Mouse (Mus musculus) kidney, embryonic 15.5 days (tissue): Measurements from ENCODE around the gene Zswim3. TPM values are rescaled to one million over a fixed set of nuclear protein-coding genes. Genes with fewer than 3 reads are reported as not detected.

Source experiments
- ATAC-seq: fragments of 200-750 bp; cut with Nextera tagmentation; replicated peaks from 2 replicates; pipeline ENCODE4 v1.8.0; 2017; ENCODE audit warnings: moderate TSS enrichment; ENCODE audit not compliant: low FRiP score
- H3K27ac ChIP-seq: fragments of 300-500 bp; sonication (generic); 2 replicates; pipeline ENCODE4 v1.5.1; 2015; ENCODE audit warnings: mild to moderate bottlenecking, inconsistent platforms
- H3K27me3 ChIP-seq: fragments of 300-500 bp; sonication (generic); 2 replicates; pipeline ENCODE4 v1.6.1; 2015; ENCODE audit warnings: inconsistent platforms
- H3K36me3 ChIP-seq: fragments of 300-500 bp; sonication (generic); 2 replicates; pipeline ENCODE4 v1.6.1; 2015; ENCODE audit warnings: inconsistent platforms
- H3K4me1 ChIP-seq: fragments of 300-500 bp; sonication (generic); 2 replicates; pipeline ENCODE4 v1.6.1; 2015; ENCODE audit warnings: inconsistent platforms
- H3K4me2 ChIP-seq: fragments of 300-500 bp; sonication (generic); 2 replicates; pipeline ENCODE4 v1.6.1; 2015; ENCODE audit warnings: moderate library complexity, mild to moderate bottlenecking, inconsistent platforms
- H3K4me3 ChIP-seq: fragments of 300-500 bp; sonication (generic); replicated peaks from 2 replicates; pipeline ENCODE4 v1.5.1; 2015; ENCODE audit warnings: mild to moderate bottlenecking, inconsistent platforms
- H3K9ac ChIP-seq: fragments of 300-500 bp; sonication (generic); 2 replicates; pipeline ENCODE4 v1.6.1; 2015; ENCODE audit warnings: mild to moderate bottlenecking, inconsistent platforms
- H3K9me3 ChIP-seq: fragments of 300-500 bp; sonication (generic); replicated peaks from 2 replicates; pipeline ENCODE4 v1.6.1; 2016; ENCODE audit warnings: inconsistent platforms
- WGBS: fragments of 180-500 bp; shearing (Covaris S2); methylation state at CpG from one replicate; pipeline ENCODE4 v1.1.7; 2015; ENCODE audit warnings: mixed read lengths; 5-methylcytosine and 5-hydroxymethylcytosine counted together
- polyA plus RNA-seq: library from polyadenylated mRNA; unstranded; fragments of >200 nt; fragmentation: Nextera tagmentation; extraction: Ambion mirVana; gene quantifications from 2 replicates; pipeline ENCODE4 v1.2.1, GENCODE M21; 2015

Gene Zswim3
- polyA plus RNA-seq, 1 experiment from 2014 or later: 9.2 TPM

- Histone ChIP-seq H3K9ac (no peak overlapping the region), H3K27me3 (no peaks in the 10 kb centered on the region), H3K27ac (no peak overlapping the region), H3K4me3 (no peak overlapping the region), H3K4me2 (no peak overlapping the region), H3K4me1 (peaks cover 13% of the 10 kb centered on the region), H3K9me3 (no peaks in the 10 kb centered on the region), H3K36me3 (peaks cover 17% of the 10 kb centered on the region)
- ATAC-seq: no peak
- WGBS: 60% methylated on average over 5 of the region's 5 CpGs
Observed at GRCm38 (mm10) chr2:164817703-164818102, 12.8 kb downstream of the Zswim3 start.

- peaks cover 31% of the 10 kb centered on the region for H3K36me3 ChIP-seq
- H3K4me2 ChIP-seq: no peak overlapping the region
- H3K27ac ChIP-seq: no peak overlapping the region
- 85% methylated on average over 6 of the region's 6 CpGs for WGBS
- H3K9me3 ChIP-seq: no peaks in the 10 kb centered on the region
- ATAC-seq: no peak
- H3K4me1 ChIP-seq: peaks cover 24% of the 10 kb centered on the region
- no peak overlapping the region for H3K9ac ChIP-seq
- H3K4me3 ChIP-seq: no peak overlapping the region
- H3K27me3 ChIP-seq: no peaks in the 10 kb centered on the region
Observed at GRCm38 (mm10) chr2:164821060-164821459, 16.2 kb downstream of the Zswim3 start.

GRCm38 (mm10) chr2:164822636-164823165, 17.8 kb downstream of the Zswim3 start, which contains the start of gene Zswim1:
Gene Zswim1, plus strand, starts transcription at chr2:164822686.
- H3K4me3 ChIP-seq: peak within 1 kb of the TSS; percentile 87
- WGBS: under 1% methylated on average over 32 of the region's 32 CpGs
- no peaks in the 10 kb centered on the region for H3K9me3 ChIP-seq
- peak within 1 kb of the TSS; percentile 86 for H3K27ac ChIP-seq
- H3K27me3 ChIP-seq: no peaks in the 10 kb centered on the region
- peak; percentile 99 for ATAC-seq
- peak within 1 kb of the TSS; percentile 57 for H3K4me2 ChIP-seq
- peaks cover 48% of the 10 kb centered on the region for H3K36me3 ChIP-seq
- peak within 1 kb of the TSS; percentile 61 for H3K9ac ChIP-seq
- H3K4me1 ChIP-seq: peaks cover 21% of the 10 kb centered on the region

GRCm38 (mm10) chr2:164823181-164823585, 18.3 kb downstream of the Zswim3 start:
- H3K4me2 ChIP-seq: peak overlapping the region; percentile 57
- peak overlapping the region; percentile 86 for H3K27ac ChIP-seq
- H3K9ac ChIP-seq: peak overlapping the region; percentile 61
- H3K36me3 ChIP-seq: peaks cover 53% of the 10 kb centered on the region
- ATAC-seq: peak; percentile 72
- H3K4me3 ChIP-seq: peak overlapping the region; percentile 87
- no peaks in the 10 kb centered on the region for H3K27me3 ChIP-seq
- peaks cover 17% of the 10 kb centered on the region for H3K4me1 ChIP-seq
- WGBS: 3% methylated on average over 10 of the region's 10 CpGs
- no peaks in the 10 kb centered on the region for H3K9me3 ChIP-seq

- Histone ChIP-seq H3K36me3 (peaks cover 60% of the 10 kb centered on the region), H3K4me2 (peak overlapping the region; percentile 57), H3K4me3 (peak overlapping the region; percentile 87; the same call in 1 of the 2 replicates), H3K27me3 (no peaks in the 10 kb centered on the region), H3K9ac (no peak overlapping the region), H3K4me1 (peaks cover 17% of the 10 kb centered on the region), H3K27ac (no peak overlapping the region), H3K9me3 (no peaks in the 10 kb centered on the region)
- no peak for ATAC-seq
- WGBS: 84% methylated on average over 4 of the region's 4 CpGs
Observed at GRCm38 (mm10) chr2:164823969-164824368, 19.1 kb downstream of the Zswim3 start.

GRCm38 (mm10) chr2:164825521-164825920, 20.6 kb downstream of the Zswim3 start:
- Histone ChIP-seq H3K4me2 (no peak overlapping the region), H3K27me3 (no peaks in the 10 kb centered on the region), H3K9me3 (no peaks in the 10 kb centered on the region), H3K36me3 (peaks cover 59% of the 10 kb centered on the region), H3K27ac (no peak overlapping the region), H3K4me3 (no peak overlapping the region), H3K9ac (no peak overlapping the region), H3K4me1 (peaks cover 17% of the 10 kb centered on the region)
- no peak for ATAC-seq
- WGBS: 96% methylated on average over 17 of the region's 17 CpGs

GRCm38 (mm10) chr2:164827146-164827850, 22.4 kb downstream of the Zswim3 start:
- 87% methylated on average over 16 of the region's 16 CpGs for WGBS
- no peak overlapping the region for H3K4me3 ChIP-seq
- ATAC-seq: no peak
- no peak overlapping the region for H3K27ac ChIP-seq
- H3K36me3 ChIP-seq: peaks cover 48% of the 10 kb centered on the region
- no peaks in the 10 kb centered on the region for H3K27me3 ChIP-seq
- H3K9ac ChIP-seq: no peak overlapping the region
- H3K4me2 ChIP-seq: no peak overlapping the region
- H3K9me3 ChIP-seq: no peaks in the 10 kb centered on the region
- peaks cover 16% of the 10 kb centered on the region for H3K4me1 ChIP-seq

GRCm38 (mm10) chr2:164828437-164828836, 23.5 kb downstream of the Zswim3 start, which contains the start of gene Spata25:
Gene Spata25, minus strand, starts transcription at chr2:164828537.
- H3K9ac ChIP-seq: no peak within 1 kb of the TSS
- H3K4me1 ChIP-seq: peaks cover 18% of the 10 kb centered on the region
- peaks cover 48% of the 10 kb centered on the region for H3K36me3 ChIP-seq
- H3K27ac ChIP-seq: no peak within 1 kb of the TSS
- ATAC-seq: no peak
- no peak within 1 kb of the TSS for H3K4me2 ChIP-seq
- 92% methylated on average over 6 of the region's 6 CpGs for WGBS
- no peaks in the 10 kb centered on the region for H3K27me3 ChIP-seq
- H3K9me3 ChIP-seq: no peaks in the 10 kb centered on the region
- no peak within 1 kb of the TSS for H3K4me3 ChIP-seq

- Histone ChIP-seq H3K27me3 (no peaks in the 10 kb centered on the region), H3K27ac (no peak overlapping the region), H3K4me1 (peaks cover 12% of the 10 kb centered on the region), H3K9me3 (no peaks in the 10 kb centered on the region), H3K4me3 (no peak overlapping the region), H3K9ac (no peak overlapping the region), H3K4me2 (no peak overlapping the region), H3K36me3 (peaks cover 48% of the 10 kb centered on the region)
- no peak for ATAC-seq
- WGBS: 86% methylated on average over 1 of the region's 1 CpGs
Observed at GRCm38 (mm10) chr2:164829090-164829489, 24.2 kb downstream of the Zswim3 start.

GRCm38 (mm10) chr2:164831029-164831428, 26.1 kb downstream of the Zswim3 start:
- Histone ChIP-seq H3K4me1 (peaks cover 25% of the 10 kb centered on the region), H3K27ac (no peak overlapping the region), H3K27me3 (no peaks in the 10 kb centered on the region), H3K36me3 (peaks cover 42% of the 10 kb centered on the region), H3K4me2 (no peak overlapping the region), H3K9ac (no peak overlapping the region), H3K9me3 (no peaks in the 10 kb centered on the region), H3K4me3 (no peak overlapping the region)
- no peak for ATAC-seq
- 68% methylated on average over 10 of the region's 10 CpGs for WGBS

- WGBS: 57% methylated on average over 16 of the region's 16 CpGs
- Histone ChIP-seq H3K27ac (peak overlapping the region; percentile 84), H3K4me2 (peak overlapping the region; percentile 90), H3K9ac (peak overlapping the region; percentile 70; the same call in 1 of the 2 replicates), H3K9me3 (no peaks in the 10 kb centered on the region), H3K27me3 (no peaks in the 10 kb centered on the region), H3K36me3 (peaks cover 41% of the 10 kb centered on the region), H3K4me3 (peak overlapping the region; percentile 71), H3K4me1 (peaks cover 25% of the 10 kb centered on the region)
- ATAC-seq: no peak
Observed at GRCm38 (mm10) chr2:164832032-164832747, 27.3 kb downstream of the Zswim3 start.

- WGBS: 1% methylated on average over 35 of the region's 35 CpGs
- H3K9ac ChIP-seq: peak within 1 kb of the TSS; percentile 70
- peak within 1 kb of the TSS; percentile 71 for H3K4me3 ChIP-seq
- peaks cover 39% of the 10 kb centered on the region for H3K36me3 ChIP-seq
- ATAC-seq: peak; percentile 79
- no peaks in the 10 kb centered on the region for H3K27me3 ChIP-seq
- H3K27ac ChIP-seq: peak within 1 kb of the TSS; percentile 84
- H3K4me2 ChIP-seq: peak within 1 kb of the TSS; percentile 90
- H3K4me1 ChIP-seq: peaks cover 25% of the 10 kb centered on the region
- no peaks in the 10 kb centered on the region for H3K9me3 ChIP-seq
Observed at GRCm38 (mm10) chr2:164832748-164833301, 27.9 kb downstream of the Zswim3 start, which contains the start of gene Ctsa. Gene Ctsa, plus strand, starts transcription at chr2:164832873.
